Mouse (Mus musculus): ENCODE results near the gene Olfr5. TPM values are rescaled to one million over a fixed set of nuclear protein-coding genes. Genes with fewer than 3 reads are reported as not detected.
"Not testable (repeated sequence)": the region's sequence is repeated elsewhere in the genome, so short reads cannot be mapped to it uniquely, and the experiment has no call there.

The Olfr5 gene
- not detected for total RNA-seq (2021)

DNA sequence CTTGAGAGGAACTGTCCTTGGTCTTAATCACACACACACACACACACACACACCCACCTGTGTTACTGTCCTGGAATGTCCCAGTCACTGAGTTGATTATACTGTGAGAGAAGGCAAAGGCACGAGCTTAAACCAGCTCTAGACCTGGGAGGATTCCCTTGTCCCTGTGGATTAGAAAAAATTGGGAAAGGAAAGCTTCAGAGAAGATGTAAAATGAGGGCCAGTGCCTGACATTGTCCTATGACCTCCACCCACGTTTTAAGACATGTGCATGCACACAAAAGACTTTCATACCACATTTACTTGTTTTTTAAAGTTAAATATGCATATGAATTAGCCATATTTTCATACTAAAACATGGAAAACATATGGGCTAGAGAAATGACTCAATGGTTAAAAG is at the start of gene Olfr5:
Gene Olfr5 (minus strand): TSS at position 101 of the 400 bp plus-strand sequence.
- no peak for DNase-seq (ENCODE audit: low spot score in 2 of 2)
- intact Hi-C loops (cut with DNase I): no loop called here

DNA sequence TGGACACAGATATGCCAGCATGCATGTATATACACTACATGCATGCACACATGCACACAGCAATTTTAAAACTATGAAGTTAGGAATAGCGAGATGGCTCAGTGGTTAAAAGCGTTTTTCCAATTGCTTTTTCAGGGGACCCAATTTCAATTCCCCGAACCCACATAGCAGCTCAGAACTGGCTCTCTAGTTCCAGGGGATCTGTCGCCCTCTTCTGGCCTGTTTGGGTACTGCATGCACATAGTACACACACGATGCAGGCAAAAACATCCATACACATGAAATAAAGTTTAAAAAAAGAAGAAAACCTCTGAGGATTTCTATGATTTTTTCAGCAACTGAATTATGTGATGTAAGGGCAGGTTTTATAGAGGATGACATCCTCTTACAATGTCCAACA is 39.4 kb upstream of the Olfr5 start:
- DNase-seq (ENCODE audit: low spot score in 2 of 2): no peak
- intact Hi-C loops (cut with DNase I): no loop called here

DNA sequence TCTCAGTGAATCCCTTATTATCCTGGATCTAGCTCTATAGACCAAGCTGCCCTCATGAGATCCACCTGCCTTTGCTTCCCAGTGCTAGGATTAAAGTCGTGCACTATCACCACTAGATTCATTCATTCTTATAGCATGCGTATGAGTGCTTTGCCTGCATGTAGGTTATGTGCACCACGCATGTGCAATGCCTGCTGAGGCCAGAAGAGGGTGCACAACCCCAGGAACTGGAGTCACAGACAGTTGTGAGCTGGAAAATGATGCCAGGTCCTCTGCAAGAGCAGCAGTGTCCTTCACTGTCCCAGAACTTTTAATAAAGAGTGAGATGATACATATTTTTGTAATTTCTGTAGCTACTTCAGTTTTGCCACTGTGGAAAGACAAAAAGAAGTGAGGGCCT is 38.3 kb upstream of the Olfr5 start:
- DNase-seq (ENCODE audit: low spot score in 2 of 2): no peak
- intact Hi-C loops (cut with DNase I): no loop called here

DNA sequence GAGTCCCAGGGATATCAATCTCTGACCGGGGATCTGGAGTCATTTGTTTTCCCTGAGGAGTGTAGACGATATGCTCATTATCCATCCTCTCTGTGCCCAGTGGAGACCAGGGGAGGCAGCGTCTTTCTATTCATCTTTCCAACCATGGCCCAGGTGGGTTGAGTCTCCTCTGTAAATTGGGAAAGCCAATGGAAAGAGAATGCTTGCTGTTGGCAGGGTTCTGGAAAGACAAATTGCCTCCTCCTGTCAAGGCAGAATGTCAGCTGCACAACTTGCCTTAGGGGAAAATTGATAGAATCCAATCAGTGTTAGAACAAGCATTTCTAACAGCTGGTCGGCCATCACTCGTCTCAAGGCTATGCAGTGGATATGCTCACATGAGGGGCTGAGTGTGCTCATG is 36.1 kb upstream of the Olfr5 start, which contains the start of gene Olfr1349:
Gene Olfr1349 (minus strand): TSS at position 101 of the 400 bp plus-strand sequence.
- DNase-seq (ENCODE audit: low spot score in 2 of 2): no peak
- intact Hi-C loops (cut with DNase I): no loop called here

DNA sequence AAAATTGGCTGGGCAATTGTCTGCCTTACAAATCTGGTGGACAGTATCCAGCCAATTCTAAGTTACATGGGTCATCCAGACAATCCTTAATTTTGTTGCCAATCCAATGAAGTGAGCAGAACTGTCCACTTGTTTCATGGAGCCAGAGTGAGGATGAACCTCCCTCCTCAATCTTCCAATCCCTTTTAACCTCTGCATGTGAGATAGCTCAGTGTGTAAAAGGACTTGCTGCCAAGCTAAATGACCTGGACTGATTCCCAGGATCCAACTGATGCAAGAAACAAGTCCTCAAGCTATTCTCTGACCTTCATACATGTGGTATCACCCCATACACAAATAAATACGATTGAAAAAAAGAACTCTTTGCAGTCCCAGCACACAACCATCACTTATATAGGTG is 34.9 kb upstream of the Olfr5 start:
- DNase-seq (ENCODE audit: low spot score in 2 of 2): no peak
- intact Hi-C loops (cut with DNase I): no loop called here

DNA sequence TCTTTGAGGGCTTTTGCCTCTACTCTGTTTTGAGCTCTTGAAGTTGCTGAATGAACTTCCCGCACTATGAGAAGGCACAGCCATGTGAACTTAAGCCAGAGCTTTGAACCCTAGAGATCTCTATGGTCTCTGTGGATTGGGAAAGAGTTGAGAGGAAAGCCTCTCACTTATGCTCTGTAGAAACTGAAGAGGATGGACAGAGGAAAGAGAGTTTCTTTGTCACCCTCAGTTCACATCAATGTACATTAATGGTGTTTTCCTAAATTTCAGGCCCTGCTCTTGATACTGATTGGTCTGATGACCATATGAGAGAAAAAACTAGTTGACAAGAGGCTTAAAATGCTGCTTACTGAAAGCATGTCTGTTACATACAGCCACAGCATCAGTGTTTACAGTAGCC is 21.9 kb upstream of the Olfr5 start, which contains the start of gene Olfr1348:
Gene Olfr1348 (minus strand): TSS at position 101 of the 400 bp plus-strand sequence.
- intact Hi-C loops (cut with DNase I): no loop called here
- DNase-seq (ENCODE audit: low spot score in 2 of 2): no peak

DNA sequence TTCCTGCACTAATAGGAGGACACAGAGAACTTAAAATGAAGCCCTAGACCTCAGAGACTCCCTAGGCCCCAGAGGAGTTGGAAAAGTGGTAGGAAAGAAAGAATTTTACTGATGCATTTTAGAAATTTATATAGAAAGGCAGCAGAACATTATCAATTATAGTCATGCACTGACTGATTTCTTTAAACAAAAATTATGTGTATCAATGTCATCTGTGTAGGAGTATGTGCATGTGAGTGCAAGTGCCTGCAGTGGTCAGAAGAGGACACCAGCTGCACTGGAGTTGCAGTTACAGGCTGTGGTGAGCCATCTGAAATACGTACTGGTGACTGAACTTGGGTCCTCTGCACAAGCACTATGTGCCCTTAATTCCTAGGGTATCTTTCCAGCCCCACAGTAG is 12.9 kb upstream of the Olfr5 start, which contains the start of gene Olfr1347:
Gene Olfr1347 (minus strand): TSS at position 101 of the 400 bp plus-strand sequence.
- no peak for DNase-seq (ENCODE audit: low spot score in 2 of 2)
- intact Hi-C loops (cut with DNase I): no loop called here

DNA sequence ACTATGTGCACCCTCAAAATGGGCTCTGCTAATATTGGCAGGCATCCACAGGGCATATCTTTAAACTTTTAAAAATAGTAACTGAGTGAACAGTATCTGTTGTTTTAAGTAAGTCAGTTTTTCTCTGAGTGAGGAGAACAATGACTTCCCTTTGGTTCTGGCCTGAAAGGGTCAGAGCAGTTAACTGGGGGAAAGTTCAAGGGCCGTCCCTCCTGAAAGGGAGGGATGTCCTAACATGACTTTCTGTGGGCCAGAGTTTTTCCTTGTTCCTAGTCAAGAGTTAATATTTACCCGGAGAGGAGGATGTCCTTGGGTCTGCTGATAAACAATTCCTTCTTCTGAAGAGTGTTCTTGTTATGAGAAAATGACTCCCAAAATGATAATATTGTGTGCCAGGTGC is 9.1 kb downstream of the Olfr5 start:
- intact Hi-C loops (cut with DNase I): loop anchor here (10.0 kb wide), 1 partner anchor 57 kb away; no protein-coding TSS in a partner anchor
- DNase-seq (ENCODE audit: low spot score in 2 of 2): not testable (repeated sequence)

DNA sequence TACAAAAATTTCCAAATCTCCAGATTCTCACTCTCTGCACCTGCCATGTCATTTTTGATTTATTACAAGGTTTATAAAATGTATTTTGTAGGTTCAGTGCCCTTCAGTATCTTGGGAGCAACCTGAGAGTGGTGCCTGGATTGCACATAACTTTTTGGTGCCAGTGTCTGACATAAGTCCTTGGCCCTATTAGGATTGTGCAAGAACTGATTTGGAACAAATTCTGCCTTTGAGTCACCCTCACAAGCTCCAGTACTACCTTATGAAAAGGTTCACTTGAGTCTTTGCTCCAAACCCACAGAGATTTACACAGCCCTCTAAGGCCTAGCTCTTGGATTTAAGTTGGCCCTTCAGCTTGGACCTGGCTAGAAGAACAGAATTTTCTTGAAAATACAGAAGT is 19.8 kb downstream of the Olfr5 start, which contains the start of gene Olfr1346:
Gene Olfr1346 (plus strand): TSS at position 151 of the 400 bp plus-strand sequence.
- intact Hi-C loops (cut with DNase I): no loop called here
- DNase-seq (ENCODE audit: low spot score in 2 of 2): no peak

DNA sequence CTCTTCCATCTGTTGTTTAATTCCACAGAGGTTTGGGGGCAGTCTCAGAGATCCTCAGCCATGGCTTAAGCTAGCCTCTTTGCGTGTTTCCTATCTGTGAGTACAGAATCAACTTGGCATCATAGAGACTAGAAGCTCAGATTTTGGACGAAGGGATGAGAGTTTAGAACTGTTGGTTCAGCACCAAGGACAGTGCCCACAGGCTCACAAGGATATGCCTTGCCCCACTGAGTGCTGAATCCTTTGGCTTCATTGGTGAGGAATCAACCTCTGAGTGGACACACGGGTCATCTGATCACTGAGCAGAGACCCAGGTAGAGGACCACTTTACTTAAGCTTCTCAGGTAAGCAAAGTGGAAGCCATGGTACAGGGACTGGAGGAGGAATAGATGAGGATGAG is 30.3 kb downstream of the Olfr5 start:
- intact Hi-C loops (cut with DNase I): loop anchor here (10.0 kb wide), 1 partner anchor 198 kb away; no protein-coding TSS in a partner anchor
- no peak for DNase-seq (ENCODE audit: low spot score in 2 of 2)

DNA sequence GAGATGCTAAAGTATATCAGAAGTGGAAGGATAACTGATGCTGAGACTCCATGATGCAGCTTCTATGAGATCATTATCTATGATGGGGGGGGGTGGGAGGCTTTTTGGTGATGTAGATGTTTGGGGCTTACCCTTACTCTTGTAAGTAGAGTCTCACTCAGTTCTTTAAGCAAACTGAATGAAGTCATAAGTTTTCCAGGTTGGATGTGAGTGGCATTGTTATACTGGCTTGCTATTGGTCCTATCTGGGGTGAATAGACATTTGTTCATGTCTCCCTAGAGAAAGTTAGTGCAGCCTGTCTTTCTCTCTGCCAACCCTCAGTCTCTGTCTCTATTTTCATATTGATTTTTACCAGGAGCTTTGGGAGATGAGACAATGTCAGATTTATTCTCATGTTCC is 30.9 kb downstream of the Olfr5 start, which contains the start of gene Olfr1336:
Gene Olfr1336 (plus strand): TSS at position 301 of the 400 bp plus-strand sequence.
- DNase-seq (ENCODE audit: low spot score in 2 of 2): no peak
- intact Hi-C loops (cut with DNase I): loop anchor here (10.0 kb wide), 1 partner anchor 199 kb away; no protein-coding TSS in a partner anchor

DNA sequence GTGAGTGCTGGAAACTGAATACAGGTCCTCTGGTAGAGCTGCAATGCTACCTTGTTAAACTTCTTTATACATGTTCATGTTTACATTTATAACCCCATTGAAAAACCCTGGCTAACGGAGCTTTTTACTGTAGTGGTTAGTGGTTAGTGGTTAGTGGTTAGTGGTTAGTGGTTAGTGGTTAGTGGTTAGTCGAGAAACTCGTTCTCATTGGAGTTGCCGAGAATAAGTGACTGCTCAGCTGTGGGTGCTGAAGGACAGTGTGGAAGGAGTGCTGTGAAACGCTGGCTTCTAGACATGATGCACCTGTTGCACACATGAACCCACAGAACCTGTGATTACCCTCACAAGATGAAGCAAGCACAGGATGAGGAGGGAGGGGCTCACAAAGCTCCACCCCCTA is 39.0 kb downstream of the Olfr5 start:
- DNase-seq (ENCODE audit: low spot score in 2 of 2): no peak
- intact Hi-C loops (cut with DNase I): no loop called here

DNA sequence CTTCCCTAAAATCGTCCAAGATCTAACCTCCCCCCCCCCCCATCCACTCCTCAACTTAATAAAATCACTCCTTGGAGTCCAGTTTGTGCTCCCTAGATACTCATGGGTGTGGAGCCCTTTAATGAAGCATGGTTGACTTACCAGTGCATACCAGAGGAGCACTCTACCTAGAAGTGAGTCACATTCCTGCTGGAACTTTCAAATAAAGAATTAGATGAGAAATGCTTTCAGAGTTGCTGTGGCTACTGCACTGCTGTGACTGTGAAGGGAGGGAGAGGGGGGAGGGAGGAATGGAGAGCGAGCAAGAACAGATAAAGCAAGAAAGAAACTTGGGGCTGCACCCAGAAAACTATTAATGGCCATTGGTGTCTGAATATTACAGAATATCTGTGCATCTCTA is 45.6 kb downstream of the Olfr5 start:
- intact Hi-C loops (cut with DNase I): no loop called here
- no peak for DNase-seq (ENCODE audit: low spot score in 2 of 2)

DNA sequence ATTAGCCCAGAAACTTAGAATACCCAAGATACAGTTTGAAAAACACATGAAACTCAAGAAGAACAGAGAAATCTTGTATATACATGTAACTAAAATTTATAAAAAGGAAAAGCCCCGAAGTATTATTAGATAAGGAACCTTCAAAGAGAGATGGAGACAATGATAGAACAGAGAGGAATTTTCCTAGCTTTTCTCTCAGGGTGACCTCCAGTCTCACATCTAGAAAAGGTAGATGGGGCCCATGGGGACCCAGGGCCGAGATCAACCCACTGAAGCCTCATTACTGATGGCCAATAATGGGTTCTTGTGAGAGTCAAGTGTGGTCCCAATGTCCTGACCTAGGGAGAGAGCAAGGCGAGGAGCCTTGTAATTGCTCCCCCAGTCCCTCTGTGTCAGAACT is 48.4 kb downstream of the Olfr5 start, which contains the start of gene Olfr1344:
Gene Olfr1344 (plus strand): TSS at position 301 of the 400 bp plus-strand sequence.
- intact Hi-C loops (cut with DNase I): loop anchor here (5.0 kb wide), 1 partner anchor 149 kb away; no protein-coding TSS in a partner anchor
- DNase-seq (ENCODE audit: low spot score in 2 of 2): no peak

DNA sequence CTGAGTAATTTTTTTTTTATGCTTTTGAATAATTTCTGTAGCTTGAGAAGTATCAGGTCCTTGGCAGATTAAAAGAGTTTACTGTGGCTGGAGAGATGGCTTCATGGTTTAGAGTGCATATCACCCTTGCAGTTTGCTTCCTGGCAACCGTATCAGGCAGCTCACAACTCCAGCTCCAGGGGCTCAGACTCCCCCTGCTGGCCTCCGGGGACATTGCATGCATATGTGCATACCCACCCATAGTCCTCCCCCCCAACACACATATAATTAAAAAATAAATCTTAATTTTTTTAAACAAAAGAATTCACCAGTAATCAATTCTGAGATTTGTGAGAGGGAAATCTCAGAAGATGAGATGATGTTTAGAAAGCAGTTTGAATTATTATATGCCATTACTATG is 56.4 kb downstream of the Olfr5 start:
- intact Hi-C loops (cut with DNase I): loop anchor here (1.0 to 5.0 kb wide), 3 partner anchors 71 to 852 kb away; no protein-coding TSS in a partner anchor
- no peak for DNase-seq (ENCODE audit: low spot score in 2 of 2)

DNA sequence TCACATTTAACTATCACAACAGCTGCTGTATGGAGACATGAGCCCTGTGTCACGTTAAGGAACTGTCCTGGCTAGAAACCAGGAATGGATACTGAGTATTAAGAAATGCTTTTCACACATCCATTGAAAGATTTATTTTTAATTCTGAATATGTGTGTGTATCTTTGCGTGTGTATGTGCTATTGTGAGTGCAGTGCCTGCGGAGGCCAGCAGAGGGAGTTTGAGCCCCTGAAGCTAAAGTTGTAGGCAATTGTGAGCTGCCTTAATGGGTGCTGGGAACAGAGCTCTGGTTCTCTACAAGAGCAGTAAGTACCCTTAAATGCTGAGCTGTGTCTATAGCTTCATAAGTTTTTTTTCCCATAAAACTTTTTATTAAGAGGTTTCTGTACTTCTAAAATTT is 57.4 kb downstream of the Olfr5 start:
- intact Hi-C loops (cut with DNase I): no loop called here
- no peak for DNase-seq (ENCODE audit: low spot score in 2 of 2)

Other genes with a start within 250 kb of the Olfr5 start
- gene Epp13, start 234.2 kb downstream of the Olfr5 start, total RNA-seq (2021): not detected
- 10 to 100 TPM; 11.4 to 11.7 TPM for gene Zfp667, start 200.4 kb downstream of the Olfr5 start, total RNA-seq (2021)
- gene Zfp583, start 155.7 kb downstream of the Olfr5 start, total RNA-seq (2021): 10 to 100 TPM; 10.8 to 12.4 TPM
- 1 to 10 TPM; 5.2 to 7.3 TPM for gene Gm3854, start 143.2 kb downstream of the Olfr5 start, total RNA-seq (2021)
- 1 to 10 TPM; 3.9 to 4.6 TPM for gene Zfp78, start 123.7 kb downstream of the Olfr5 start, total RNA-seq (2021)
- 1 to 10 TPM; 6.3 to 6.4 TPM for gene Zfp28, start 103.6 kb downstream of the Olfr5 start, total RNA-seq (2021)
- 10 to 100 TPM; 15.8 to 17.0 TPM for gene Smim17, start 88.2 kb downstream of the Olfr5 start, total RNA-seq (2021)
- under 1 TPM; 0.09 to 0.16 TPM for gene Gm20715, start 76.7 kb downstream of the Olfr5 start, total RNA-seq (2021)
- gene Olfr1344, start 48.3 kb downstream of the Olfr5 start, total RNA-seq (2021): 1 to 10 TPM in 1 of 2 experiments, under 1 TPM in 1; 0.46 to 1.7 TPM
- not detected for gene Olfr1336, start 30.8 kb downstream of the Olfr5 start, total RNA-seq (2021)
- gene Olfr1346, start 19.8 kb downstream of the Olfr5 start, total RNA-seq (2021): not detected
- gene Olfr1347, start 12.8 kb upstream of the Olfr5 start, total RNA-seq (2021): not detected
- not detected for gene Olfr1348, start 21.8 kb upstream of the Olfr5 start, total RNA-seq (2021)
- gene Olfr1349, start 36.0 kb upstream of the Olfr5 start, total RNA-seq (2021): not detected
- not detected for gene Olfr1350, start 77.9 kb upstream of the Olfr5 start, total RNA-seq (2021)
- gene Zim1, start 209.5 kb upstream of the Olfr5 start, total RNA-seq (2021): 1 to 10 TPM; 5.1 to 5.4 TPM
- gene Peg3, start 243.5 kb upstream of the Olfr5 start, total RNA-seq (2021): 100 to 1,000 TPM; 201 to 222 TPM
- gene Usp29, start 243.6 kb upstream of the Olfr5 start, total RNA-seq (2021): 10 to 100 TPM; 41.2 to 43.8 TPM

All from left cerebral cortex, postnatal 25 days (tissue).